Mouse (Mus musculus) lung, postnatal 4 days (tissue): ENCODE results near the gene Col25a1.
A peak's percentile ranks its signal among the peaks of the same experiment; 100 is the strongest.

ENCODE experiments used
- DNase-seq, 2 experiments: peaks; one replicate each; pipeline ENCODE4 v3.0.0; 2021

Gene Col25a1

DNA sequence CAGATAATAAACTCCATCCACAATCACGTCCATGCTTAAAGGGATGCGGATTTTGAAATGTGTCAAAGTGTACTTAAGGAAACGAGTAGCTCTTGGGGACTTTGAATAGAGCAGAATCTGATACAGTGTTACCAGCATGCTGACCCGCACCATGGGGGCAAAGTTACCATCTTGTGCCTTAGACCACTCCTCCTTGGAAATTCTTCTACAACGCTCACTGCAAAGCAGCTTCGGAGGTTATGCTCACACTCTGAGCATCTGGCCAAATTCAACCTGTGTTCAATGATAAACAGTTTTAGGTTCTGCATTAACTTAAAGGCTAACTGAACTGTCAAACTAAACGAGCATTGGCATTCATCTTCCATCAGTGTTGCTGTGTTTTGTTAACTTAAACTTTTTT, 452.7 kb downstream of the Col25a1 start:
- DNase-seq, result no peak

DNA sequence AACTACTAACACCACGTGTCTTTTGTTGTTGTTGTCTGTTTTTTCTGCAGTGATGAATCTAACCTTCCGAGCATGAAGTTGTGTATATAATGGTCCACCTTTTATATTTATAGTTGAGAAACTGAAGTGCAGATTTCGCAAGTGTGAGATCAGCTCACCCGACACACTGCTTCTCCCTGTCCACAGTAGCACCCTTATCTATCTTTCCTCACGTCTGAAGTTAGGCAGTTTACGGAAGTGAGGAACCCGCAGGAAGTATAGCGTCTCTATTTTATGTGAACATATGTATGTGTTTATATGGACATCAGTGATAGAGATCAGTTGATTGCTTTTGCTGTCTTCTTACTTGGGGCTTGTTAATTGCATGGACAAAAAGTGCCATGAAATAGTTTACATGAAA, 463.7 kb downstream of the Col25a1 start:
- DNase-seq, result no peak

DNA sequence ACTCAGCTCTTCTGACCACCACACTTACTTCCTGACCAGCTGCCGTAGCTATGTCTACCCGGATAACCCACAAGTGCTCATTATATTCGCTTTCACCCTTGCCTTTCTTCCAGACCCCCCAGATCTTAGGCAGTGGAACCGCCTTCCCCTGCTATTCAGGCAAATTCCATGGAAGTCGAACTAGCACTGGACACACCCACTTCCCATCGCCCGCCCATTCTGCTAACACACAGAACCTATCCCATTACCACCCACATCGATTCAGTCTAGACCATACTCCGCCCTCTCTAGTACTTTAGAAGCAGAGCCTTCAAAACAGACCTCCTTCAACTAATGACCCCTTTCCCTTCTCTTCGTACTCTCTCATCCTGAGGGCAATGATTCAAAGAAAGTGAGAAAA, 470.2 kb downstream of the Col25a1 start:
- no peak for DNase-seq

DNA sequence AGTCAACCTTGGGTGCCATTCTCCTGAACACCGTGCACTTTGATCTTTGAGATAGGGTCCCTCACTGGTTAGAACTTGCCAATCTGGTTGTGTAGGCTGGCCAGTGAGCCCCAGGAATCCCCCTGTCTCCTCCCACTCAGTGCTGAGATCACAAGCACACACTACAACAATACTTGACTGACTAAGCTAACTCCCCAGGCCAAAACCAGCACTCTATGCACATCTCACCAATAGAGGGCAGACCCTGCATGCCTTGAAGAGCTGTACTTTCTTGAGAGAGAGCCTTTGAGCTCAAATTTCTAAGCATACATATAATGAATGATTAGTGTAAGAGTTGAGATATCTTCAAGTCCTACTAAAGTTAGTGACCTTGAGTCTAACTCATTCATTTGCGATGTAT, 476.6 kb downstream of the Col25a1 start:
- no peak for DNase-seq

DNA sequence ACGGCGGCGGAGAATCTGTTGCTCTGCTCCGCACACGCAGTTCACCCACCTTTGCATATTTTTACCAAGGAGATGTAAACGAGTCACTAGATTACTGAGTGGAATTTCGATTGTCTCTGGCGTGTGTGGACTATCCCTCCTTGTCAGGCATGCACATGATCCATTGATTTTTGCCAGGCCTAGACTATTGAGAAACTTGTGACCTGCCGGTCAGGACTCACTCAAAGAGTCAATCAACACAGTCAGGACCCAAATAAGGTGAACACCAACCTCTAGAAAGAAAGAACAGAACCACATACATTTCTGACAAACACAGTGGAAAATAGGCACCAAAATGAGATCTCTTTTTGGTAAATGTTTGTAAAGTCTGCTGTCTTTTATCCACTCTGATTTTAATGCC, 483.1 kb downstream of the Col25a1 start:
- no peak for DNase-seq

DNA sequence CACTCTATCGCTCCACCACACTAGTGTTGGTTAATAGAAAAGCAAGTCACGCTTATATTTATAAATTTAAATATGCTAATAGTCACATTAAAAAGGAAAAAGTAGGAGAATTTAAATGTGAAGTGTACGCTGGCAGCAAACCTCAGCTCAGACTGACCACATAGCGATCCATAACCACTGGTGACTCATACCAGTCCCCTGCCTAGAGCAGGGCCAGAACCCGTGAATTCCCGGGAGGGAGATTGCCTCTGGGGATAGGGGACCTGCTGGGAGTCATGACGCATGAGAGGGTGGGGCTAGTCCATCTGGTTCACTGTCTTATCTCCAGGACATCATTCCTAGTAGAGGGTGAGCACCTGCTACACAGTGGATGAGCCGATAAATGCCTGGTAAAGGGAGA, 484.3 kb downstream of the Col25a1 start:
- peak in 1 of 2 experiments; percentile 2 for DNase-seq

DNA sequence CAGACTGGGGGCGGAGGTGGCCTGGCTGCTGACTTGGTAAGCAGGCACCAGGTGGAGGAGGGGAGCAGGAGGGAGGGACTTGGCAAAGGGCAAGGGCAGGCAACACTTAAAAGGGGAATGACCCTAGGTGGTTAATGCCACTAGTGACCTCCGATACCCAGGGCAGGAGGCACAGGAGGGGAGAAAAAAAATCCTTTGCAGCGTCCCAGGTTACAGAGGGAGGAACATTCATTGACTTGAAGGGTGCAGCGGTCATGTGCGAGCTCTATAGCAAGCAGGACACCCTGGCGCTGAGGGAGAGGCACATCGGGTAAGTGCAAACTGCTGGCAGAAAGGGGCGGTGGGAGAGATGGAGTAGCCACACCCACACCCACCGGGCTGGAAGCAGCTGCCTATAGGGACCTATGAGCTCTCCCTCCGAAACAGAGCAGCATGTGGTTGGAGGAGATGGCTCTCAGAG, 486.2 kb downstream of the Col25a1 start, which contains the start of gene Etnppl:
Gene Etnppl, plus strand, starts transcription at position 10 of the 460 bp plus-strand sequence.
- no peak for DNase-seq

DNA sequence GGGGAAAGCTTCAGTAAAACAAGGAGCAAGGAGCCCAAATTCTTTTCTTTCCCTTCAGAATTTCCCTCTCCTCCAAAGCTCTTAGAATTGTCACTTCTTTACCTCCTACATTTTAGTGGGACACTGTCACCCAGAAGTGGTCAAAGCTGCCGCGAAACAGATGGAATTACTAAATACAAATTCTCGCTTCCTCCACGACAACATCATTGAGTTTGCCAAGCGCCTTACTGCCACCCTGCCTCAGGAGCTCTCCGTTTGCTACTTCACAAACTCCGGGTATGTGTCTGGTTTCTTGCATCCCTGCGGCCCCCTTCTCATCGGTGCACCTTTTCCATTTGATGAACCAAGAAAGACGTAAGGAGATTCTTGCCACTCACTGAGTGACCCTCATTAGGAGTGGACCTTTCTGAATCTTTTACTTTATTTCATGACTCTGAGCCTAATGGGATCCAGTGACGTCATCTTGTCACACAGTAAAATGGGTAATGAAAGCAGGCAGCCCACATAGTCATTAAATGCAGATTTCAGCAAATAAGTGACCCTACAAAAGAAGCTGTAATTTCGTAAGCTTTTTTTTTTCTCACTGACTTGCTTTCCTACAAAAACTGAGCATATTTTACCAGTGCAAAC, 489.3 kb downstream of the Col25a1 start:
- no peak for DNase-seq

DNA sequence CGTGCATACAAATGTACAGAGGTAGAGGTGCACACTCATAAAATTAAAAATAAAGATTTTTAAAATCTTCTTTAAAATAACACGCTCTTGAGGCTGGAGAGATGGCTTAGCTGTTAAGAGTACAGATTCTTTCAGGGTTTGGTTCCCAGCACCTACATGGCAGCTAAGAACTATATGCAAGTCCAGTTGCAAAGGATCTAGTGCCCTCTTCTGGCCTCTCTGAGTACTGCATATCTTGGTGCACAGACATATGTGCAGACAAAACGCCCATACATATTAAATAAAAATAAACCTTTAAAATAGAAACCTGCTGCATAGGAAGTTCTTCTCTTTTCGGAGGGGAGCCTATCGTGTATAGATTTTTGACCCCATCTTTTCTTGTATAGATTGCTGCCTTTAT, 497.1 kb downstream of the Col25a1 start:
- DNase-seq, result peak in 1 of 2 experiments; percentile 3

DNA sequence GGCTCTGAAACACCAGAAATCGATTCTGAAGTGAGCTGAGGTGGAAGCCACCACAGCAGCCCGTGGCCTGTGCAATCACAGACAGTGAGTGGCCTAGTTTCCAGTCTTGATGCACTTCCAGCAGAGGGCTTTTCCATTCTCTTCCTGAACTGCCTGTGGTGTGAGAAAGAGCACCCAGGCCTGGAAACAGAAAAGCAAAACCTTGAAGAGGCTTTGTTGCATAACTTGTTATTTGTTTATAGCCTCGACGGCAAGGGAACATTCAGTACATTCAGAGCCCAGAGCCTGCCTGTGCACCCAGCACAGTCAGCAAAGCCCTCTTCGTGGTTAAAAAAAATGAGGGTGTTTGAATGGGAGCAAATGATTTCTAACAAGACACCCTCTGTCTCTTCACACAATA, 502.6 kb downstream of the Col25a1 start:
- peak in 1 of 2 experiments; percentile 3 for DNase-seq

DNA sequence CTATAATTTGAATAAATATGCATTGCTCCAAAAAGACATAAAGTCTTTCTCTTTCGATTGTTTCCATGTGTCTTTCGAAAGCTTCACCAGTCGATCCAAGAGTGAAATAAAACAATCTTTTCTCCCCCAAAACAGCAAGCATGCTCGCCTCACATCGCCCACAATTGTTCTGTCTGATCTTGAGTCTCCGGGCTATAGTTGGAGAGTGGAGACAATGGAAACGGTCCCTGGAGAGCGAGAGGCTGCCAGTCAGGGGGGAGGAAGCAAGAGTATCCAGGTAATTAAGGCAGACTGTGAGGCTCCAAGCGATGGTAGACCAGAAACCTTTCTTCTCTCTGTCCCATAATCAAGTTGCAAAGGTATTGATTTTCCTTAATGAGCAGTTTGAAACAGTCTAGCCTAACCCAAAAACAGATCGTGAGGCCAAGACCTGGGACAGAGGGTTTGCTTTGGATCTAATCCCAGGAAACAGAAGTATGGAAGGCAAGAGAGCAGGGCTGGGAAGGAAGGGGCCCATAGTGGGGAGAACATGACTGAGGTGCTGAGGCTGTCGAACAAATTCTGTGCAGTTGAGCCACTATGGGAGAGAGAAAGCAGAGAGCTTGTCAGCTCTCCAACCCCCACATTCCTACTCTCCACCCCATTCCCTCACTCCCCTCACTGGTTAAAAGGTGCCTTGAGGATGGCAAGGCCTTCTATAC, 515.0 kb downstream of the Col25a1 start:
- DNase-seq, result no peak
